Mouse (Mus musculus): ENCODE measurements around the gene Thap8.

GRCm38 (mm10) chr7:30289071-30289713 lies 9.3 kb downstream of the Thap8 start:
- TF ChIP-seq CTCF (conservative IDR thresholded peaks at IDR 0.05; ENCODE audit: insufficient read depth, insufficient read length, low read depth, low read length), result no peak
- no peak for TF ChIP-seq POLR2A (IDR thresholded peaks at IDR 0.05; ENCODE audit: low read depth, low read length)

Data from kidney, adult 2 months (tissue).